Mouse (Mus musculus) central nervous system, embryonic 18 days (tissue): ENCODE results near the gene Bend7. TPM values are rescaled to one million over a fixed set of nuclear protein-coding genes. Genes with fewer than 3 reads are reported as not detected.

Experiments used
- polyA plus RNA-seq: library from polyadenylated mRNA; depleted of rRNA; stranded (reverse); fragments of >200 nt; gene quantifications from 2 replicates; pipeline ENCODE4 v1.2.3, GENCODE M21; 2012; rRNA removed

Bend7 gene
- 3.7 and 3.8 TPM in 2 replicates for polyA plus RNA-seq

DNA sequence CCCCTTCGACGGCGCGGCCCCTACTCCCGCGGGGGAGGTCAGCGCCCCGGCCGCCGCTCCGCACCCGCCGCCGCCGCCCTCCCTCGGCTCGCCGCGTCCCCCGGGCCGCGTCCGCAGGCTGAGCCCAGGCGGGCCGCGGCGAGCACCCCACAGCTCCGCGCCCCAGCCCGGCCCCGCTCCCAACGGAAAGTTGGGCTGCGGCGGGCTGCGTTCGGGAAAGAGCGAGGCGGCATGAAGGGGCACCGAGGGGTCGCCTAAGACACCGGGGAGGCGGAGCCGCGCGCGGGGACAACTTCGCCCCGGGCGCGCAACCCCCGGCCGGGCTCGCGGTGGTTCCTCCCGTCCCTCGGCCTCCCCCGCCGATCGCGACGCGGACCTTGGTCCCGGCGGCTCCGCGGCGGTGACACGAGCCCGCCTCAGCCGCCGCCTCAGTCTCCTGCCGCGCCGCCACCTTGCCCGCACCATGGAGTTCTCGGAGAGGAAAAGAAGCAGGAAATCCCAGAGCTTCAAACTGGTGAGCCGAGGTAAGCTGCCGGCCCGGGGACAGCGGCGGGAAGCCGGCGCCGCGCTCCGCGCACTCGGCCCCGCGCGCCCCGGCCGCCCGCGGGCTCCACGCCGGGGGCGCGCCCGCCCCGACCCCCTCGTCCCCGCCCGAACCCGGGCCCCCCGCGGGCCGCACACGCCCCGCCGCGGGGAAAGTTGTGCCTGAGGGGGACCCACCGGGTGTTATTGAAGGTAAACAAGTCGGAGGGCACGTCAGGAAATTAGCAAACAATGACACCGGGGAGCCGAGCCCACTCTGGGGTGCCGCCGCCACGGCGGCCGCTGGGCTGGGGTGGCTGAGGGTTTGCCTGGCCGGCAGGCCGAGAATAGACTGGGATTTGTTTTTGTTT, at the start of gene Bend7:
Gene Bend7 (plus strand): TSS at position 63 of the 893 bp plus-strand sequence.

Other genes with a start within 250 kb of the Bend7 start
- gene Prpf18, start 65.7 kb upstream of the Bend7 start, polyA plus RNA-seq = 35.8 and 38.0 TPM in 2 replicates
- 53.7 and 54.5 TPM in 2 replicates for gene Sephs1, start 163.7 kb downstream of the Bend7 start, polyA plus RNA-seq
- gene Phyh, start 201.2 kb downstream of the Bend7 start, polyA plus RNA-seq = 47.5 and 52.4 TPM in 2 replicates